In genomic region chr11:63132501-63133435, GRCm38 (mm10) we compare ENCODE assay signal across 8 mouse cellular contexts. TPM values are rescaled to one million over a fixed set of nuclear protein-coding genes. Genes with fewer than 3 reads are reported as not detected.
DNase-seq lines count a peak whose midpoint lies in the region; ATAC-seq and TF ChIP-seq lines count a peak whose summit lies in the region.

No protein-coding gene starts in this region.

- H3K4me2 ChIP-seq in forebrain, embryonic 12.5 days, result peak overlapping the region; percentile 94
- H3K4me2 ChIP-seq in heart, embryonic 16.5 days (ENCODE audit: low read depth, low read length), result peak overlapping the region; percentile 63
- peak overlapping the region; percentile 55 for H3K4me2 ChIP-seq in liver, embryonic 15.5 days

- H3K4me1 ChIP-seq in forebrain, embryonic 12.5 days, result peaks cover 31% of the 10 kb centered on the region
- H3K4me1 ChIP-seq in heart, embryonic 16.5 days (ENCODE audit: control insufficient read depth, insufficient read depth, low read length), result peaks cover 41% of the 10 kb centered on the region
- H3K4me1 ChIP-seq in liver, embryonic 15.5 days (replicated peaks), result 0 out of 2 replicates have a peak, but pooled peaks cover 6% of the 10 kb centered on the region
- H3K4me1 ChIP-seq in olfactory bulb, adult 2 months (ENCODE audit: control insufficient read depth, insufficient read depth, low read length), result peaks cover 24% of the 10 kb centered on the region

- peak overlapping the region; percentile 58 for H3K9ac ChIP-seq in forebrain, embryonic 12.5 days
- peak overlapping the region; percentile 88 for H3K9ac ChIP-seq in heart, embryonic 16.5 days (ENCODE audit: low read length)
- H3K9ac ChIP-seq in liver, embryonic 15.5 days, result no peak overlapping the region

- peak overlapping the region; percentile 52 for H3K4me3 ChIP-seq in forebrain, embryonic 12.5 days (replicated peaks)
- H3K4me3 ChIP-seq in heart, embryonic 16.5 days (ENCODE audit: low read length), result peak overlapping the region; percentile 76
- peak overlapping the region; percentile 43 for H3K4me3 ChIP-seq in liver, embryonic 15.5 days (replicated peaks)
- H3K4me3 ChIP-seq in olfactory bulb, adult 2 months (ENCODE audit: insufficient read depth, low read depth, low read length), result peak overlapping the region; percentile 47

- H3K27ac ChIP-seq in forebrain, embryonic 12.5 days, result no peak overlapping the region; the same call in 1 of the 2 replicates
- peak overlapping the region; percentile 92 for H3K27ac ChIP-seq in heart, embryonic 16.5 days (ENCODE audit: low read length)
- H3K27ac ChIP-seq in liver, embryonic 15.5 days (replicated peaks), result peak overlapping the region; percentile 38
- no peak overlapping the region for H3K27ac ChIP-seq in olfactory bulb, adult 2 months (ENCODE audit: insufficient read depth, low read depth, low read length)

- H3K27me3 ChIP-seq in forebrain, embryonic 12.5 days, result peaks cover 67% of the 10 kb centered on the region
- H3K27me3 ChIP-seq in heart, embryonic 16.5 days (ENCODE audit: control insufficient read depth, insufficient read depth, low read length), result no peaks in the 10 kb centered on the region
- H3K27me3 ChIP-seq in liver, embryonic 15.5 days, result peaks cover 74% of the 10 kb centered on the region

- no peaks in the 10 kb centered on the region for H3K9me3 ChIP-seq in forebrain, embryonic 12.5 days
- no peaks in the 10 kb centered on the region for H3K9me3 ChIP-seq in heart, embryonic 16.5 days (replicated peaks; ENCODE audit: control insufficient read depth, low read length)
- H3K9me3 ChIP-seq in liver, embryonic 15.5 days (replicated peaks), result no peaks in the 10 kb centered on the region

- WGBS in forebrain, embryonic 12.5 days, result under 1% methylated on average over 58 of the region's 66 CpGs
- under 1% methylated on average over 66 of the region's 66 CpGs for WGBS in heart, embryonic 16.5 days
- WGBS in liver, embryonic 15.5 days (ENCODE audit: insufficient replicate concordance), result 2% methylated on average over 66 of the region's 66 CpGs
- under 1% methylated on average over 66 of the region's 66 CpGs for WGBS in olfactory bulb, adult 2 months

- H3K36me3 ChIP-seq in forebrain, embryonic 12.5 days (replicated peaks), result no peaks in the 10 kb centered on the region
- peaks cover 9% of the 10 kb centered on the region; the same call in 1 of the 2 replicates for H3K36me3 ChIP-seq in heart, embryonic 16.5 days (ENCODE audit: control insufficient read depth, insufficient read depth)
- no peaks in the 10 kb centered on the region for H3K36me3 ChIP-seq in liver, embryonic 15.5 days (replicated peaks)

- 0 out of 2 replicates have a peak, but pooled peaks have one; percentile 17 for TF ChIP-seq POLR2A in olfactory bulb, adult 2 months (IDR thresholded peaks at IDR 0.05; ENCODE audit: insufficient read depth, low read depth, low read length)

- TF ChIP-seq CTCF in olfactory bulb, adult 2 months (IDR thresholded peaks at IDR 0.05; ENCODE audit: insufficient read depth, low read depth, low read length), result no peak

- ATAC-seq in forebrain, embryonic 12.5 days (ENCODE audit: low FRiP score), result peak; percentile 52
- peak; percentile 60 for ATAC-seq in heart, embryonic 16.5 days (replicated peaks; ENCODE audit: extremely low read depth, insufficient read depth, low FRiP score)
- peak; percentile 65 for ATAC-seq in liver, embryonic 15.5 days (ENCODE audit: insufficient read depth)
- no peak for ATAC-seq in inflammation-experienced regulatory T-cells, adult 6 months

- peak; percentile 19 for DNase-seq in thymus, postnatal 4 days
- no peak for DNase-seq in thymus, postnatal 36 days
- peak; percentile 79 to 80 for DNase-seq in kidney, postnatal 36 days

RNA-seq across cellular contexts. Expression of gene Pmp22, which starts 4.0 kb away (rescaled TPM):
- 14.9 and 20.5 TPM in 2 replicates for polyA plus RNA-seq in forebrain, embryonic 12.5 days (2016; fragmentation: Nextera tagmentation; extraction: Ambion mirVana)
- polyA plus RNA-seq in heart, embryonic 16.5 days (2015; fragmentation: Nextera tagmentation; extraction: Ambion mirVana), result 119 and 126 TPM in 2 replicates
- 18.8 and 23.4 TPM in 2 replicates for polyA plus RNA-seq in liver, embryonic 15.5 days (2015; fragmentation: Nextera tagmentation; extraction: Ambion mirVana)
- not detected in 2 replicates for polyA plus RNA-seq in olfactory bulb, adult 2 months (2012; ENCODE audit: insufficient read depth, insufficient read length, low replicate concordance, missing spikeins)
- polyA plus RNA-seq in inflammation-experienced regulatory T-cells, adult 6 months (2017; shearing (Covaris generic)), result not detected

Comparison
In these comparisons a context has a peak if more than half of its experiments do, and no peak if none do; other contexts are left out.
1. DNase-seq: peak in thymus, postnatal 4 days (single experiment) and kidney, postnatal 36 days (2 of 2); none in thymus, postnatal 36 days (0 of 2).
2. H3K27ac ChIP-seq: peak in heart, embryonic 16.5 days (single experiment) and liver, embryonic 15.5 days (single experiment); none in forebrain, embryonic 12.5 days (single experiment) and olfactory bulb, adult 2 months (single experiment).
3. Peak in every context shown above with its lines, with median percentiles within 50 percentile points of each other: H3K4me2 ChIP-seq and H3K4me3 ChIP-seq.